ENCODE assay signal across 11 mouse cellular contexts in the genomic region with DNA sequence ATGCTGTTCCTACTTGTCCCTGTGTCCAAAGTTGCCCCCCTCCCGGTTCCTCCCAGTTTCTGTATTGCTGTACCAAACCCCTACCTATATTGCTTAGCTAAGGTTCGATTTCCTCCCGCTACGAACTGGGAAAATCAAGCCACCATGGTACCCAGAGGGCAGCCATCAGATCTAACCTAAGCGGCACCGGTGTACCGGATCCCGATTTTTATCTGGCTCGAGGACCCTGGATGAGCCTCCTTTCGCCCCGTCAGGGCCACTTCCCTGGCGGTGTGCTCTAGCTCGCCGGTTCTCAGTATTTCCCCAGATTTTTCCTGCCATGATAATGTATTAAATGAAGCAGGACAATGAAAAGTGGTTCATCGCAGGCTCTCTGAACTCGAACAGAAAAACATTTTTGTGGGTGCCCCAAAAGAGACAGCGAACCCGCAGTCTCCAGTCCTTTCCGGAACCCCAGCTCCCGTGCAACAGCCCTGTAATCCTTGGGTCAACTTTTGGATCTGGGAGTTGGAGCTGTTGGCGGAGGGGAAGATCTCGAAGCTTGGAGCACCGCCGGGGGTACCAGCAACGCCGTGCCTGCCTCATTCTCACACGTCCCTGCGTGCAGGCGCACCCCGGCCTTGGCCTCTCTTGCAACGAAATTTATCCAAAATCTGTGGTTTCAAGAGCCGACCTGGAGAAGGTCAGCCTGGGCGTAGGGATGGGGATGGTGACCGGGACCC. TPM values are rescaled to one million over a fixed set of nuclear protein-coding genes. Genes with fewer than 3 reads are reported as not detected.
DNase-seq lines count a peak whose midpoint lies in the region; ATAC-seq lines count a peak whose summit lies in the region.
"Had no signal": no experiment of that assay in that cellular context is flagged by ENCODE, and none has a peak within 500 bp of the region (broad histone marks: within the 10 kb centered on the region; RNA-seq: fewer than 3 reads in every experiment).

No protein-coding gene starts in this region.

- no peaks in the 10 kb centered on the region for H3K36me3 ChIP-seq in kidney, embryonic 14.5 days (ENCODE audit: control insufficient read depth, insufficient read depth, low read length)
- no peaks in the 10 kb centered on the region for H3K36me3 ChIP-seq in embryonic facial prominence, embryonic 14.5 days (ENCODE audit: control insufficient read depth, insufficient read depth, low read length)
- H3K36me3 ChIP-seq in limb, embryonic 13.5 days = no peaks in the 10 kb centered on the region

- H3K27me3 ChIP-seq in kidney, embryonic 14.5 days (ENCODE audit: control insufficient read depth, insufficient read depth, low read length) = peaks cover 74% of the 10 kb centered on the region
- peaks cover 77% of the 10 kb centered on the region for H3K27me3 ChIP-seq in embryonic facial prominence, embryonic 14.5 days (replicated peaks; ENCODE audit: control insufficient read depth, insufficient read depth, low read length)
- peaks cover 95% of the 10 kb centered on the region for H3K27me3 ChIP-seq in limb, embryonic 13.5 days

- H3K27ac ChIP-seq in kidney, embryonic 14.5 days (ENCODE audit: low read depth, low read length) = no peak overlapping the region
- no peak overlapping the region for H3K27ac ChIP-seq in embryonic facial prominence, embryonic 14.5 days (replicated peaks; ENCODE audit: low read depth, low read length)
- H3K27ac ChIP-seq in limb, embryonic 13.5 days = no peak overlapping the region
- H3K27ac ChIP-seq: left cerebral cortex, adult 2 months had no signal

- no peaks in the 10 kb centered on the region for H3K9me3 ChIP-seq in kidney, embryonic 14.5 days (ENCODE audit: control insufficient read depth, low read length)
- no peaks in the 10 kb centered on the region for H3K9me3 ChIP-seq in embryonic facial prominence, embryonic 14.5 days (ENCODE audit: control insufficient read depth, low read length)
- H3K9me3 ChIP-seq in limb, embryonic 13.5 days = no peaks in the 10 kb centered on the region

- DNase-seq in kidney, postnatal 10 days = no peak
- DNase-seq in ZHBTc4 (ENCODE audit: low read depth, low spot score) = peak; percentile 35
- DNase-seq in embryonic facial prominence, embryonic 14.5 days (ENCODE audit: low spot score) = no peak
- no peak for DNase-seq in ovary, postnatal 14 days (ENCODE audit: low spot score)
- DNase-seq in urinary bladder, adult 2 months (ENCODE audit: low spot score) = no peak

- no peaks in the 10 kb centered on the region for H3K4me1 ChIP-seq in kidney, embryonic 14.5 days (ENCODE audit: control insufficient read depth, insufficient read depth, low read length)
- H3K4me1 ChIP-seq in embryonic facial prominence, embryonic 14.5 days (ENCODE audit: control insufficient read depth, insufficient read depth, low read length) = peaks cover 6% of the 10 kb centered on the region; the same call in 1 of the 2 replicates
- H3K4me1 ChIP-seq in limb, embryonic 13.5 days = peaks cover 25% of the 10 kb centered on the region

- 2% methylated on average over 34 of the region's 34 CpGs for whole genome bisulfite sequencing in kidney, embryonic 14.5 days
- WGBS in embryonic facial prominence, embryonic 14.5 days = 1% methylated on average over 34 of the region's 34 CpGs
- 2% methylated on average over 34 of the region's 34 CpGs for WGBS in limb, embryonic 13.5 days

- ATAC-seq in kidney, embryonic 14.5 days (ENCODE audit: low FRiP score, low TSS enrichment) = no peak
- no peak for ATAC-seq in embryonic facial prominence, embryonic 14.5 days (ENCODE audit: low read depth)
- no peak for ATAC-seq in limb, embryonic 13.5 days (ENCODE audit: low FRiP score, low read depth)
- ATAC-seq: Patski had no signal

- H3K4me2 ChIP-seq in kidney, embryonic 14.5 days (replicated peaks; ENCODE audit: low read depth, low read length) = no peak overlapping the region
- peak overlapping the region; percentile 33; the same call in 1 of the 2 replicates for H3K4me2 ChIP-seq in embryonic facial prominence, embryonic 14.5 days (ENCODE audit: low read depth, low read length)
- peak overlapping the region; percentile 50 for H3K4me2 ChIP-seq in limb, embryonic 13.5 days (replicated peaks)

- H3K4me3 ChIP-seq in kidney, embryonic 14.5 days (ENCODE audit: low read length) = peak overlapping the region; percentile 7; the same call in 1 of the 2 replicates
- H3K4me3 ChIP-seq in embryonic facial prominence, embryonic 14.5 days (ENCODE audit: low read depth, low read length) = peak overlapping the region; percentile 23
- H3K4me3 ChIP-seq in limb, embryonic 13.5 days = peak overlapping the region; percentile 21
- H3K4me3 ChIP-seq: left cerebral cortex, adult 2 months; myocyte had no signal

- H3K9ac ChIP-seq in kidney, embryonic 14.5 days (ENCODE audit: low read depth, low read length) = no peak overlapping the region
- H3K9ac ChIP-seq in embryonic facial prominence, embryonic 14.5 days (ENCODE audit: low read depth, low read length) = peak overlapping the region; percentile 34; the same call in 1 of the 2 replicates
- H3K9ac ChIP-seq in limb, embryonic 13.5 days = no peak overlapping the region

RNA-seq across cellular contexts. Expression of a gene that starts 1.3 kb away (rescaled TPM):
- 0.06 TPM in 1 of 2 replicates, not detected in the other for polyA plus RNA-seq in kidney, embryonic 14.5 days (2014; fragmentation: Nextera tagmentation; extraction: Ambion mirVana)
- 0.10 and 0.43 TPM in 2 replicates for polyA plus RNA-seq in embryonic facial prominence, embryonic 14.5 days (2014; fragmentation: Nextera tagmentation; extraction: Ambion mirVana)
- polyA plus RNA-seq in limb, embryonic 13.5 days (2015; fragmentation: Nextera tagmentation; extraction: Ambion mirVana) = 0.25 and 0.33 TPM in 2 replicates
- 0.01 TPM in 1 of 2 replicates, not detected in the other for polyA plus RNA-seq in urinary bladder, adult 2 months (2012; rRNA removed)
- polyA plus RNA-seq: myocyte; Patski; stomach, embryonic 14.5 days had no signal

RNA-seq across cellular contexts. Expression of a gene that starts 46.4 kb away (rescaled TPM):
- polyA plus RNA-seq in kidney, embryonic 14.5 days (2014; fragmentation: Nextera tagmentation; extraction: Ambion mirVana) = 10.0 and 14.8 TPM in 2 replicates
- polyA plus RNA-seq in embryonic facial prominence, embryonic 14.5 days (2014; fragmentation: Nextera tagmentation; extraction: Ambion mirVana) = 6.9 and 10.2 TPM in 2 replicates
- 18.6 and 19.7 TPM in 2 replicates for polyA plus RNA-seq in limb, embryonic 13.5 days (2015; fragmentation: Nextera tagmentation; extraction: Ambion mirVana)
- polyA plus RNA-seq in urinary bladder, adult 2 months (2012; rRNA removed) = 31.0 and 39.8 TPM in 2 replicates
